Mouse (Mus musculus) c-Kit-positive CD71-positive TER-119-positive erythroid progenitor cells, embryonic 14.5 days (primary cell): ENCODE data around the gene Usp15.
A peak's percentile ranks its signal among the peaks of the same experiment; 100 is the strongest.

Experiments used
- DNase-seq: peaks from one replicate; pipeline ENCODE4 v3.0.0-alpha.2; 2013; ENCODE audit warnings: low spot score

Usp15 gene

GRCm38 (mm10) chr10:123108121-123108520, 88.7 kb downstream of the Usp15 start:
- no peak for DNase-seq

- DNase-seq, result no peak
Observed at GRCm38 (mm10) chr10:123101303-123101702, 95.5 kb downstream of the Usp15 start.

- DNase-seq, result no peak
Observed at GRCm38 (mm10) chr10:123100584-123100983, 96.2 kb downstream of the Usp15 start.

- DNase-seq, result no peak
Observed at GRCm38 (mm10) chr10:123094504-123094903, 102.3 kb downstream of the Usp15 start.

GRCm38 (mm10) chr10:123092577-123092976, 104.2 kb downstream of the Usp15 start:
- no peak for DNase-seq

- DNase-seq, result peak; percentile 60
Observed at GRCm38 (mm10) chr10:123091737-123092136, 105.1 kb downstream of the Usp15 start.

- no peak for DNase-seq
Observed at GRCm38 (mm10) chr10:123089425-123089930, 107.3 kb downstream of the Usp15 start.

GRCm38 (mm10) chr10:123086847-123087246, 109.9 kb downstream of the Usp15 start:
- no peak for DNase-seq

GRCm38 (mm10) chr10:123084900-123085641, 111.7 kb downstream of the Usp15 start:
- DNase-seq, result no peak

- no peak for DNase-seq
Observed at GRCm38 (mm10) chr10:123084307-123084706, 112.5 kb downstream of the Usp15 start.

GRCm38 (mm10) chr10:123076245-123077023, 120.4 kb downstream of the Usp15 start, which contains the start of gene Mon2:
TSS of gene Mon2 (minus strand) at chr10:123076505.
- peak; percentile 94 for DNase-seq

- peak; percentile 17 for DNase-seq
Observed at GRCm38 (mm10) chr10:123075751-123076242, 121.0 kb downstream of the Usp15 start.

GRCm38 (mm10) chr10:123071997-123072396, 124.8 kb downstream of the Usp15 start:
- DNase-seq, result no peak

- no peak for DNase-seq
Observed at GRCm38 (mm10) chr10:123063021-123063420, 133.8 kb downstream of the Usp15 start.

- no peak for DNase-seq
Observed at GRCm38 (mm10) chr10:123060831-123061230, 136.0 kb downstream of the Usp15 start.

GRCm38 (mm10) chr10:123057082-123057481, 139.7 kb downstream of the Usp15 start:
- DNase-seq, result no peak

- no peak for DNase-seq
Observed at GRCm38 (mm10) chr10:123056463-123056862, 140.3 kb downstream of the Usp15 start.

GRCm38 (mm10) chr10:123055205-123056000, 141.4 kb downstream of the Usp15 start:
- no peak for DNase-seq
